Mouse (Mus musculus): ENCODE data around the gene Ccser1.

Ccser1 gene

DNA sequence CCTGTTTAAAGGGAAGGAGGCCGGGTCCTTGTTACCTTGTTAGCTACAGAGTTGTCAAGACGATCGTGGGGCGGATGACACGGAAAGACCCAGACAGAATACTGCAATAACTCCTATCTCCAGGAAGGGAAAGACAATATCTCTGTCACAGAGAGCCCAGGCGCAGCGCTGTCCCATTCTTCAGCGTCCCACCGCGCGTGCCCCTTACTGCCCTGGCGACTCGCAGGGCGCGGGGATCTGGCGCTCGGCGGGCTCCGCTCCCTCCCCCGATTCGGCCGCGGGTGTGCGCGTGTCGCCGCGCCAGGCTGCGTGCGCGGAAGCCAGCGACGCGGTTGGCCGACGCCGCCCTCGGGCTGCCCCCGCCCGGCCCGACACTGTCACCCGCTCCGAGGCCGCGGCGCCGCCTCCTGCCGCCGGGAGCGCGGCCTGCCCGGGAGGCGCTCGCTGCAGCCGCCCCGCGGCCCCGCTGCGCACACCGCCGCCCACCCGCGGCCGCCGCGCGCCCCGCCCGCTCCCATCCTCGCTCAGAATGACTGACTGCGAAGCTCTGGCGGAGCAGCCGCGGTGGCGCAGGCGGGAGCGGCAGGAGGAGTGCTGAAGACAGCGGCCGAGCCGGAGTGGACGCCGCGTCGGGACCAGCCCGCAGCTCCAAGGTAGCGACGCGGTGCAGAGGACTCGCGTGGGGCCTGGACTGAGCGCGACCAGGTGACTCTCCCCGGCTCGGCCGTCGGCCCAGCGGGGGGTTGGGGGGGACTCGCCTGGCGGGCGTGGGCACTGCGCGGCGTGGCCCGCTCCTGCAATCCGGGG, at the start of gene Ccser1:
Gene Ccser1, plus strand, starts transcription at position 376 of the 807 bp plus-strand sequence.
- peak; percentile 77 for DNase-seq (ENCODE audit: low read depth, low spot score)

DNA sequence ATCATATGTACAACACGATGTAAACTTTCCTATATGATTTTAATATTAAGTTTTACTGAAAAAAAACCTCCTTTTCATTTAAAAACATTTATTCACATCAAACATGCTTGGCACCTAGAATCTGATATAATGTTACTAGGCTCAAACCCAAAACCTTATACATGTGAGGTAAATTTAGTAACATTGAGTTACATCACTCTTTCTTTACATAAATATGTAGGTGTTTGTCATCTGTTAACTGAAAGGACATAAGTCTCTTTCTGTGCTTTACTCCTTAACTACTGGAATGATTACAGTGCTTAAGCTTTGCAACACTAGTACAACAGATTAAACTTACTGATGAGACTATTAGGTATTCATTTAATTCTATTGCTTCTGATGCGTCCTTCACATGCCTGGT, 43.7 kb upstream of the Ccser1 start:
- DNase-seq (ENCODE audit: low read depth, low spot score), result no peak

DNA sequence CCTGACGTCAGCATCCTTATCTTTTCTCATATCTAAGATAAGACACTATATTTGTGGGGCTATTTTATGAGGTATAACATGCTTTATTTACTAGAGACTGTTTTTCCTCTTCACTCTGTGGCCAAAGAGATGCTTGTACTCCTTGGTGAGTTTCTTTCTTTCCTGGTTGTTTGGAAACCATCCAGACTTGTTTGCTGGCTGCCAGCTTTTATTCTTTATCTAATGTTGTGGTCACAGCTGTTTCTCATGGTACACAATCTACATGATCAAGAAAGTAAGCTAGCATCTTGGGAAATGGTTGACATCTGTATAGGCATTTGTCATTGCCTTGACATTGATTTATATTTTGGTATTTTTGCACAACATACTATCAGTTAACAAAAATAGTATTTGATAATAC, 37.1 kb upstream of the Ccser1 start:
- DNase-seq (ENCODE audit: low read depth, low spot score), result no peak

DNA sequence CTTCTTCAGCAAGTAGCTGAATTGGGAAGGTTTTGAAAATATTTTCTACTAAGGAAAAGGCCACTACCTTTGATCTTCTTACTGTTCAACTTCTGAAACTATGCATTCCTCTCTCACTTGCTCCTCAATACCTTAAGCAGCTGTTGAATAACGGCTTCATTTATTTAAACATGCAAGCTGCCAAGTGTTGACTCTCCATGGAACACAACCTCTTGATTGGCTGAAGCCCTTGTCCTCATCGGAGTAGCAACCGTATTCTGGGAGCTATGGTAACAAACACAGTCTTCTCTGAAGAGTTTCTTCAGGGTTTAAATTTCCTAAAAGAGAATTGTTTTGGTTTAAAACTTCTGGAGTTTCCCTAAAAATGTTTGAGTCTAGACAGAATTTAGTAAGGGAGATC, 27.2 kb upstream of the Ccser1 start:
- DNase-seq (ENCODE audit: low read depth, low spot score), result no peak

DNA sequence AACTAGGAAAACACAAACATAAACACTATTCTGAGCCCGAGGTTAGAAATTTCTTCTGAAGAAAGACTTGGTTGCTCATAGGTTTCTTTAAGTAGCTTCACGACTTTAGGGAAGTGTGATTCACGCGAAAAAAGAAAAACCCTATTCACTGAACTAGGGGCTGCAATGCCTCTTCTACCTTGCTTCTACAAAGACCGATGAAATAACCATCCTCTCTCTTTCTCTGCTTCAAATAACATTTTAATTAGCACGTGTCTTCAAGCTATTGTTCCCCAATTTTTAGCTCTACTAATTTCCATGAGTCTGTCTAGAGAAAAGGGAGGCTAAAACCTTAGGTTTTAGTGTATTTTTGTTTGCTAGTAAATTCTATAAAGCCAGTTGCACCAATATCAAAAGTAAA, 25.5 kb upstream of the Ccser1 start:
- no peak for DNase-seq (ENCODE audit: low read depth, low spot score)

DNA sequence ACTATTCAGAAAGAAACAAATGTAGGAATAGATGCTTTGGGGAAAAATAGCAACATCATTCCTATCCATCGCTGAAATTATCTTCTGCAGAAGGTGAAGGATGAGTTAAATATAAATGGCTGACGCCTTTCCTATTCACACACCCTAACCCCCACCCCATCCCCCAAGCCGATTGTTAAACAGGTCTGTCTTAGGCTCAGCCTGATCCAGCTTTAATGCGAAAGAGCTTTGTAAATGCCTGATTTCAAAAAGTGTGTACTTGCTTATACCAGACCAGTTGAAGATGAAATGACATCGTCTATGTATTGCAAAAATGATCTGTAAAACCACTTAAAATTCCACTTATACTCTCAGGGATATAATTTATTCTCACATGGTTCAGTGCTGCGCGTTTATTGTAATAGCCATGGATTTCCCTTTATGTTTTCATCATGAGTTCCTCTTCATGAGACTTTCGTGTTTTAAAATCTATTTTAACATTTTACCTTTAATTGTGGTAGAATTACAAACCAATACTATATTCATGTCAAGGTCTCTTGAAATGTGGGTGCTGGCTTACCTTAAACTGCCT, 25.0 kb upstream of the Ccser1 start:
- peak; percentile 4 for DNase-seq (ENCODE audit: low read depth, low spot score)

DNA sequence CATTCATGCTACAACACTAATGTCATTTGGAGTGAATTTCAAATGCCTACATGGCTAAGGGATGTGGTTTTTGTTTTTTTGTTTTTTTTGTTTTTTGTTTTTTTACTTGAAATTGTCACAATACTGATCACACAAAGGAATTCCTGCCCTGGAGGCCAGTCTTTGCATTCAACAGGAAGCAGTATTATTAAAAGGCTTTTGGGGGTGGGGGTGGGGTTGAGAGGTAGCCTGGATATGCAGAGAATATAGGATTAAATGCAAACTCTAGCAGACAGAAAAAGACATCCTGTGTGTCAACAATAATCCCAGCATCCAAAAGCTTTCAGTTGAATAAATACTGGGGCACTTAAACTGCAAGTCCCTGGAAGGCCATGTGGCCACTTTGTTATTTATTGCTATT, 24.4 kb upstream of the Ccser1 start:
- no peak for DNase-seq (ENCODE audit: low read depth, low spot score)

DNA sequence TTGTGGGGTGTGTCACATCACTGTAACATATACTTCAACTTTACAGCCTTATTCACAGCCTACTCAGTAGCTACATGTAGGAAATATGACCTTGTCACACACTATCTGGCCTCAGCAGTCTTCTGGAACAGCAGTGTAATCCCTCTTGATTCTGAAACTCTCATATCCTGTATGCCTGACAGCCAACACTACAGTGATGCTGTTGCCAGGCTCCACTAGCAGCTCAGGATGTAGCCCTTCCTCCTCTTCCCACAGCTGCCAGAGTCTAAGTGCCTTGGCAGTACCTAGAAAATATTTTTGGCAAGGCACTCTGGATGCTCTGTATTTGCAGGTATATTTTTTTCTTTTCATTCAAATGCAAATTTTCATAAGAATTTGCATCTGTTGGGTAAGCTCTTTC, 18.0 kb upstream of the Ccser1 start:
- DNase-seq (ENCODE audit: low read depth, low spot score), result no peak

DNA sequence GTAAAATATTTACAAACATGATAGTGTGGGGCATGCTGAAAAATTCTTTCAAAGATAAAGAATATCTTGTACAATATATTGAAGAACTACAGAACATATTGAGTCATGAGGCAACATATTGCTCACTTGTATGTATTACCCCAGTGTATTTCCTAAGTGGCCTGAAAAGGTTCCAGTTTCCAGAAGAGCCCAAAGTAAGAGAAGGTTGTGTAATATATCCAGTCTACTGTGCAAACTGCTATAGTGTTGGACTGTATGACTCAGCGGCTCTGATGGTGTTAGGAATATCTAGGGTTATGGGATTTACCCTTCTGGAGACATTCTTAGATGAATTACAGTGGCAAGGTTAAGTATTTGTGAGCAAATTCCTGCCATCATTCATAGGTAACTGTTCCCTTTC, 13.2 kb upstream of the Ccser1 start:
- DNase-seq (ENCODE audit: low read depth, low spot score), result no peak

DNA sequence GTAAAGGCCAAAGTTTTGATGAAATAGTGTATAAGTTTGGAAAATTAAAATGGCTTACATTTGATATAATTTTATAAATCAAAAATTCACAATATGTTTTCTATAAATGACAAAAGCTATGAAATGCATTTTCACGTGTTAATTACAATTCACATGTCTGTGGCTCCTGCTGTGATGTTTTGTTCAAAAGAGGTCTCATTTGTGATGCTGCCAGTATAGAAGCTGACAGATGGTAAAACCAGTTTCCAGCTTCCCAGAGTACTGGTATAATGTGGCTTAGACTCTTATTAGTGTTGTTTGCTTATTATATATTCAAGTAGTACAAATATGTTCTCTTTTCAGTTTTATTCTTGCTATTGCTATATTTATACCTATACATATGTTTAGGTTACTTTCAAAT, 4.0 kb upstream of the Ccser1 start:
- no peak for DNase-seq (ENCODE audit: low read depth, low spot score)

DNA sequence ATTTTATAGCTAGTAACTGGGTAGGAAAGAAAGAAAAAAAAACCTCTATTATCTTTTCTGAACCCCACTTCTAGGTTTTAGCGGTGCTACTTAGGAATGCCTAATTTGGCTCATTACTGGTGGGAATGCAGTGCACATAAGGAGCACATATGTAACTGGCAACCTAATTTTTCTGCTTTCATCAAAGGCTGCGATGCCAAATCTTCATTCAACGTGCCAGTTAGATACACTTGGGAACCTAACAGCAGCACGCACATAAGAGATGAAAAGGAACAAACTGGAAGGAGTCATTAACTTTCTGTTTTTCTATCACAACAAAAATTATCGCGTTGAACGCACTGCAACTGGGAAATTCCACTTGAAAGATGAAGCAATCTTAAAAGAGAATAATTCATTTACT, 2.6 kb upstream of the Ccser1 start:
- no peak for DNase-seq (ENCODE audit: low read depth, low spot score)

DNA sequence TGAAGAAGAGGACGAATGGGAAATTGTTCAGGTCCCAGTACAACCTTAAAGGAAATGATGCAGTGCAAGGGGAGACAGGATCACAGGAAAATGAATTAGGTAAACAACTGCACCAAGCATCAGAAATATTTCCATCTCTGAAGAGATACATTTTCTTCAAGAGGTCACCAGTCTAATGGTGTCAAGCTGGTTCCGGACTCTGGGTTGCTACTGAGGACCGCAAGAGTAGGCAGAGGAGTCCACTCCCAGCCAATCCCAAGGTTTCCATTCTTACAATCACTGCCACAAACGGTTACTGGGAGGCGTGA, 529 bp upstream of the Ccser1 start:
- DNase-seq (ENCODE audit: low read depth, low spot score), result no peak

DNA sequence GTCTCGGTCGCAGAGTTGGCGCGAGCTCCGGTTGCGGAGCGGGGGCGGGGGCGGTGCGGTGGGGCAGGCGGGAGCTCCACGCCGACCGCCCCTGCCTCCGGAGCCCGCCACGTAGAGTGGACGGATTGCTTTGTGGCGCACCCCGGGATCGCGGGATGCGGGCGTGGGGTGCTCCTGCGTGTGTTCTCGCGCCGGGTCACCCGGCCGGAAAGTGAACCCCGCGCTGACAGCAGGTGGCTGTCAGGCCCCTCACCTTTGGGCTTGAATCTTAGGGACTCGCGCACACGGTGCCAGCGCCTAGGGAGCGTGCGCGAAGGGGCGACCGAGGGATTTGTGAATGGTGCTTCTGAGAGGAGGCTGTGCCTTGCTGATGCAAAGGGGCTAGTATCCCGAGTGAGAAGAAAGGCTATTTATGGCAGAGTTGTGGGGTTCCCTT, 650 bp downstream of the Ccser1 start:
- DNase-seq (ENCODE audit: low read depth, low spot score), result peak; percentile 47

DNA sequence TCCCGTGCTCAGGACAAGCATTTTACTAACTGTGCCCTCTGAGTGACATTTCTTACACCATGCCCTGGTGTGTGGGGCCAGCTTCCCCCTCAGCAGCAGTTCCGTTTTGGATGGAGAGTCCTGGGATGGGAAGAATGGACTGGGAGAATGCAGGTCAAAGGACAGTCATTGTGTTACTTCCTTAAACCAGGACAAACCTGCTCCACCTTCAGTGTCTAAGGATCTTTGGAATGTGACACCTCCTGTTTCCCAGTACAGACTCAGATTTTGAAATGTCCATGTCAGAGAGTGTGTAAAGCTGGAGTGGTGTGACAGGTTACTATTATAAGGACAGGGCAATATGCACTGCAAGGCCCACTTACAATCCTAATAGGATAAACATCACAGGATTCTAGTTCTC, 8.9 kb downstream of the Ccser1 start:
- peak; percentile 13 for DNase-seq (ENCODE audit: low read depth, low spot score)

DNA sequence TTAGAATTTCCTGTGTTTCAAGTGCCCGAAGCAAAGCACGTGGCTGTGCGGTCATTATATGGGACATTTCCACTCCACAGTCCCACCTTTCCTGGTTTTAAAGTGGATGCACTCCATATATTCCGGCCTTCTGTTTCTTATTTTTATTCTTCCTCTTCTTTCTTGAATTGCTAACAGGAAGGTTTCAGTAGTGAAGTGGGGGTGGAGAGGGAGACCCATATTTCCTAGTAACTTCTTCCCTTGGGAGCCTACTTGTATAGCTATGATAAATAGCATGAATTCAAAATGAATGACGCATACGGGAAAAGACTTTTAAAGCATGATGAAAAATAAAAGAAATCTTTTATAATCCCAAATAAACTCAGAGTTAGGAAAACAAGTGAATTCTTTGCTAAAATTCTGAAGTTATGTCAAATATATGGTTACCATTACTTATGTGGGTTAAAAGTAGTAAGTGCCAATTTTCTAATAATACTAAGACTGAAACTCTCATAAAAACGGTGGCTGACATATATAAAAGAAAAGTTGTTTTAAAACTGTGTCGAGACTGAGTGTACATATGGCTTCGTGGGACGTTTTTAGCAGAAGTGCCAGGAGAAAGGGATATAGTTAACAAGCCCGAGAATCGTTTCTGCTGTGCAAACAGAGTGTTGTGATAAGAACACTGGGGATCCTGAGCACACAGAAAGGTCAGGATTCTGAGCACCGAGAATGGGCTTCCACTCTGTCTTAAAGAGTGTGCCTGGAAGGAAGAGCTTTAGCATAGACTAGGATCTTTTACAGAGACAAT, 11.7 kb downstream of the Ccser1 start:
- DNase-seq (ENCODE audit: low read depth, low spot score), result no peak

DNA sequence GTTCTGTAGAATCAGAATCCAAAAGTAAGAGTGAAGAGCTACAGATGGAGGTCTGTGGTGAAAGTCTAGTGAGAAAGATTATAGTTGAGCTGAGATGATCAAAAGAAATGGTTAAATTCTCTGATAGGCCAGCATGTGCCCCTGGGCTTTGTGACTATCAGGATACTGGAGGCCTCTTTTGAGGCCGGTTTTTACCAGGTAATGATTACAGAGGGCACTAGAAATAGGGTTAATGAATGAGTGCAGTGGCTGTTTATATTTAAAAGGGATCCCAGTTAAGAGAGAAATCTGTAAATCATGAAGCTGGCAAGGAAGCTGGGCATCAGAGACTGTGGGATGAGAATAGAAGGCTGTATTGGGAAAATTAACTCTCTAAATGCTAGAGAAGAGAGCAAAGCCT, 23.2 kb downstream of the Ccser1 start:
- no peak for DNase-seq (ENCODE audit: low read depth, low spot score)

DNA sequence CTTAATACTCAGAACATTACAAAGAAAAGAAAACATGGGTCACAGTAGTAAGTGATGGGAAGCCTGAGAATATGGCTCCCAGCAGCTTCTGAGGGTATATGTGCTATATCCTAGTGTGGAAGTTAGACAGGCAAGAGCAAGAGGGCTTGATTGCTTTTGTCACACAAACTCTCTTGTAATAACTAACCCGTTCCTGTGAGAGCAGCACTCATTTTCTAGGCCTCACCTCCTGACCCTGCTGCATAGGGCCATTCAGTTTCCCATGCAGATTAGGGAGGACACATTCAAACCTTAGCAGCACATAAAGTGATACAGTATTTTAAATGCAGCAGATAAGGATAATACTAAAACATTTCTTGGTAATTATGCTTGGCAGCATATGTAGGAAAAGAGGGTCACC, 25.9 kb downstream of the Ccser1 start:
- no peak for DNase-seq (ENCODE audit: low read depth, low spot score)

DNA sequence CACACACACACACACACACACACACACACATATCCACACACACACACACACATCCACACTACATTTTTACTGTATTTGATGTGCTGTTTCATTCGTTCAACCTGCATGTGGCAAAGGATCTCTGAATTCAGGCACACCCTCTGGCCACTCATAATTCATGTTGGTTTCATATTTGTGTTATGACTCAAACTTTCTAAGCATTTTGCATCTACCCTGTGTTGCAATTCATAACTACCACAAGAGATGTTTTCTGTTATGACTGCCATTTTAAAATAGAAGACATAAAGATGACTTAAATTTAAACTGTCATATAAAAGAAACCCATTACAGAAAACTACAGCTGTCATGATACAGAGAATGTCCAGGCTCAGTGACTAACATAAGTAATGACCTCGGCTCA, 26.5 kb downstream of the Ccser1 start:
- no peak for DNase-seq (ENCODE audit: low read depth, low spot score)

DNA sequence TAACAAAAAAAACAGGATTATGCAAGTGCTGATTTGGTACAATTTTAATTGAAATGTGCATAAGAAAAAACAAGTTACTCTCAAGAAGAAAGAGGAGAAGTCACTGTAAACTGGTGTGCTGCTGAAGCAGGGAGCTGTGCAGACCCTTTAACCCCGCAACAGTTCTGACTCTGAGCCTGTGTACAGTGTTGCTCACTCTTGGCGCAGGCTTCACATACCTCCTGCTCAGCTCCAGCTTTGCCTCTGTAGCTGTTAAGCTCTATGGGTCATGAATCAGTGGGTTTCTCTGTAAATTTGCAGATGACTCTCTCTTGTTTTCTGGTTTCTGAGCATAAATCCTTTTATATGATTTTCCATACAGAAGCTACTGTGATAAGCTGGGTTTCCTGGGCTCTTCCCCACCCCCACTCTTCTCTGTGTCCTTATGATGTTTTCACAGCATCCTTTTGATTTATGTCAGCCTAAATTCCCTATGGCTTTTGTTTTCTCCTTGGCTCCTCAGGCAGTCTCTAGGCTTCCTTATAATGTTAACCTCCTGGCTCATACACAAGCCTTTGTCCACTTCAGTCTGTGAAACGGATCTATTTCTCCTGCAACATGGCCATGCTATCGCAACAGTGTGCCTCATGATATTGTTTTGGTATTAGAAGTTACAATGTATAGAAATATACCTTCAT, 30.1 kb downstream of the Ccser1 start:
- no peak for DNase-seq (ENCODE audit: low read depth, low spot score)

DNA sequence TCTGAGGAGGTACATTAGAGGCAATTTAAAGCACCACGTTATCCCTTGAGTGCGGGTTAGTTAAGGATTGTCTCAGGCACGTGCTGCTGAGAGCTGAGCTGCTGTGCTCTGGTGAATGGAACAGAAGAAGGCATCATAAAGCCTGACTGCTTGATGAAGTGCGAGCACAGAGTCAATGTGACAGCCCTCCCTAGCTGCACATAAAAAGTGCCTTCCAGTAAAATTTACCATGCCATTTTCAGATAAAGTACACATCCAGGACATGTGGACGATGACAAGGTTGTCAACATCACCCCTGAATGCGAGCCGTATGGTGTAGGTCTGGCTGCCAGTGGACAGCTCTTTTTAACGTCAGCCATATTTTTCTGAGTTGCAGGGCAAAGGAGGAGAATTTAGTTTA, 35.6 kb downstream of the Ccser1 start:
- no peak for DNase-seq (ENCODE audit: low read depth, low spot score)

DNA sequence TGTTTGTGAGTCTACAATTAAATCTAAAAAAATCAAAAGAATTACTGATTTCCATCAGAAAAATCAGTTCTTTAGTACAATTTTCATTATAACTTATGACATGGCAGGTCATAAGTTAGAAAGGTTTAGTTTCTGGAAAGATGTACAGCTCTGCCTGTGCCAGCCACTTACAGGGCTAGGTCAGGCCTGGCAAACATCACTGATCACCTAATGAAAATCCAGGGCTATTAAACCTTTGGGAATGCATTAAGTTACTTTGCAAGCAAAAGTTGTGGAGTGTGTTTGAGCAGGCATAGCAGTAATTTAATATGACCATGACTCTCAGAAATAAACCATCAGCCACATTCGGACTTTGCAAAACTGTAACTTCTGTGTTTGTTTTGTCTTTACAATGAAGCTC, 36.4 kb downstream of the Ccser1 start:
- DNase-seq (ENCODE audit: low read depth, low spot score), result no peak

DNA sequence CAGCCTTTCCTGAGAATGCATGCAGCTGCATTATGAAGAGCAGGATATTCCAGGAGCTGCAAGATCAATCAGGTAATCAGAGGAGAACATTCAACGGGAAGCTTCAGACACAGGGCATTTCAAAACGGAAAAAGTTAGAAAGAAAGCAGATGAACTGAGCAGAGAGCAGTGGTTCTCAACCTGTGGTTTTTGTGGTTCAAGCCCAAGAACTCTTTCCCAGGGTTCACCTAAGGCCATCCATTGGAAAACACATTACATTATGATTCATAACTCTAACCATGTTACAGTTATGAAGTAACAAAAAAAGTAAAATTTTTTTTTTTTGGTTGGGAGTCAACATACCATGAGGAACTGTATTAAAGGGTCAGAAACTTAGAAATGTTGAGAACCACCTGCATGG, 37.6 kb downstream of the Ccser1 start:
- no peak for DNase-seq (ENCODE audit: low read depth, low spot score)
